Mouse (Mus musculus) embryonic facial prominence, embryonic 10.5 days (tissue): ENCODE results near the gene Gpr35. TPM values are rescaled to one million over a fixed set of nuclear protein-coding genes. Genes with fewer than 3 reads are reported as not detected.

Experiments
- DNase-seq: peaks from one replicate; pipeline ENCODE4 v3.0.0-alpha.2; 2017; ENCODE audit warnings: low spot score
- H3K27ac ChIP-seq: fragments of 300-500 bp; sonication (generic); replicated peaks from 2 replicates; pipeline ENCODE4 v1.5.1; 2016; ENCODE audit warnings: mild to moderate bottlenecking
- H3K27me3 ChIP-seq: fragments of 300-500 bp; sonication (generic); replicated peaks from 2 replicates; pipeline ENCODE4 v1.6.1; 2016; ENCODE audit warnings: low read depth, mild to moderate bottlenecking; ENCODE audit not compliant: poor library complexity, severe bottlenecking
- H3K36me3 ChIP-seq: fragments of 300-500 bp; sonication (generic); replicated peaks from 2 replicates; pipeline ENCODE4 v1.6.1; 2016; ENCODE audit warnings: mild to moderate bottlenecking, moderate library complexity
- H3K4me1 ChIP-seq: fragments of 300-500 bp; sonication (generic); 2 replicates; pipeline ENCODE4 v1.6.1; 2016
- H3K4me3 ChIP-seq: fragments of 300-500 bp; sonication (generic); 2 replicates; pipeline ENCODE4 v1.5.1; 2016; ENCODE audit warnings: mild to moderate bottlenecking, moderate library complexity
- H3K9me3 ChIP-seq: fragments of 300-500 bp; sonication (generic); 2 replicates; pipeline ENCODE4 v1.6.1; 2016; ENCODE audit warnings: mild to moderate bottlenecking
- WGBS: fragments of 180-500 bp; shearing (Covaris S2); methylation state at CpG from one replicate; pipeline ENCODE4 v1.1.7; 2016; 5-methylcytosine and 5-hydroxymethylcytosine counted together
- polyA plus RNA-seq: library from polyadenylated mRNA; unstranded; fragments of >200 nt; fragmentation: Nextera tagmentation; extraction: Ambion mirVana; gene quantifications from 2 replicates; pipeline ENCODE4 v1.2.1, GENCODE M21; 2016

Gpr35 gene
- polyA plus RNA-seq, 1 experiment from 2014 or later, result 0.19 TPM

- no peaks in the 10 kb centered on the region for H3K36me3 ChIP-seq
- no peak overlapping the region for H3K4me3 ChIP-seq
- H3K9me3 ChIP-seq, result no peaks in the 10 kb centered on the region
- no peak for DNase-seq
- 68% methylated on average over 1 of the region's 1 CpGs for WGBS
- no peak overlapping the region for H3K27ac ChIP-seq
- H3K4me1 ChIP-seq, result peaks cover 11% of the 10 kb centered on the region
- H3K27me3 ChIP-seq, result peaks cover 10% of the 10 kb centered on the region
Measured at GRCm38 (mm10) chr1:92972854-92973253, 22.2 kb downstream of the Gpr35 start.

- H3K4me1 ChIP-seq, result peaks cover 23% of the 10 kb centered on the region
- no peak overlapping the region for H3K4me3 ChIP-seq
- H3K27me3 ChIP-seq, result peaks cover 25% of the 10 kb centered on the region
- DNase-seq, result no peak
- 62% methylated on average over 6 of the region's 6 CpGs for WGBS
- H3K9me3 ChIP-seq, result no peaks in the 10 kb centered on the region
- H3K27ac ChIP-seq, result no peak overlapping the region
- H3K36me3 ChIP-seq, result no peaks in the 10 kb centered on the region
Measured at GRCm38 (mm10) chr1:92976141-92976566, 25.5 kb downstream of the Gpr35 start.

- DNase-seq, result no peak
- H3K4me1 ChIP-seq, result peaks cover 24% of the 10 kb centered on the region
- H3K36me3 ChIP-seq, result no peaks in the 10 kb centered on the region
- no peaks in the 10 kb centered on the region for H3K9me3 ChIP-seq
- H3K27me3 ChIP-seq, result peaks cover 25% of the 10 kb centered on the region
- WGBS, result 42% methylated on average over 7 of the region's 7 CpGs
- H3K27ac ChIP-seq, result no peak overlapping the region
- no peak overlapping the region for H3K4me3 ChIP-seq
Measured at GRCm38 (mm10) chr1:92978645-92979044, 28.0 kb downstream of the Gpr35 start.

- DNase-seq, result peak; percentile 17
- no peak overlapping the region for H3K4me3 ChIP-seq
- H3K9me3 ChIP-seq, result no peaks in the 10 kb centered on the region
- no peak overlapping the region for H3K27ac ChIP-seq
- peaks cover 24% of the 10 kb centered on the region for H3K4me1 ChIP-seq
- H3K27me3 ChIP-seq, result peaks cover 25% of the 10 kb centered on the region
- 32% methylated on average over 11 of the region's 11 CpGs for WGBS
- no peaks in the 10 kb centered on the region for H3K36me3 ChIP-seq
Measured at GRCm38 (mm10) chr1:92979073-92979602, 28.5 kb downstream of the Gpr35 start.

- 81% methylated on average over 7 of the region's 7 CpGs for WGBS
- Histone ChIP-seq H3K27ac (no peak overlapping the region), H3K27me3 (peaks cover 25% of the 10 kb centered on the region), H3K4me3 (no peak overlapping the region), H3K9me3 (no peaks in the 10 kb centered on the region), H3K36me3 (no peaks in the 10 kb centered on the region), H3K4me1 (peaks cover 19% of the 10 kb centered on the region)
- no peak for DNase-seq
Measured at GRCm38 (mm10) chr1:92981056-92981845, 30.6 kb downstream of the Gpr35 start.

GRCm38 (mm10) chr1:92982931-92983605 lies 32.4 kb downstream of the Gpr35 start:
- H3K27ac ChIP-seq, result no peak overlapping the region
- H3K36me3 ChIP-seq, result no peaks in the 10 kb centered on the region
- H3K4me3 ChIP-seq, result no peak overlapping the region
- peaks cover 13% of the 10 kb centered on the region for H3K4me1 ChIP-seq
- H3K9me3 ChIP-seq, result no peaks in the 10 kb centered on the region
- no peak for DNase-seq
- WGBS, result 92% methylated on average over 17 of the region's 17 CpGs
- H3K27me3 ChIP-seq, result peaks cover 14% of the 10 kb centered on the region

GRCm38 (mm10) chr1:92984999-92985398 lies 34.3 kb downstream of the Gpr35 start:
- Histone ChIP-seq H3K27ac (no peak overlapping the region), H3K4me3 (no peak overlapping the region), H3K4me1 (0 out of 2 replicates have a peak, but pooled peaks cover 4% of the 10 kb centered on the region), H3K36me3 (no peaks in the 10 kb centered on the region), H3K27me3 (no peaks in the 10 kb centered on the region), H3K9me3 (no peaks in the 10 kb centered on the region)
- DNase-seq, result no peak
- 92% methylated on average over 5 of the region's 5 CpGs for WGBS

- no peak overlapping the region for H3K27ac ChIP-seq
- H3K36me3 ChIP-seq, result no peaks in the 10 kb centered on the region
- no peak overlapping the region for H3K4me3 ChIP-seq
- 81% methylated on average over 4 of the region's 4 CpGs for WGBS
- DNase-seq, result no peak
- H3K9me3 ChIP-seq, result no peaks in the 10 kb centered on the region
- H3K27me3 ChIP-seq, result no peaks in the 10 kb centered on the region
- no peaks in the 10 kb centered on the region for H3K4me1 ChIP-seq
Measured at GRCm38 (mm10) chr1:92988894-92989293, 38.2 kb downstream of the Gpr35 start.

- no peak overlapping the region for H3K4me3 ChIP-seq
- no peaks in the 10 kb centered on the region for H3K27me3 ChIP-seq
- H3K4me1 ChIP-seq, result no peaks in the 10 kb centered on the region
- WGBS, result 72% methylated on average over 4 of the region's 4 CpGs
- H3K27ac ChIP-seq, result no peak overlapping the region
- H3K9me3 ChIP-seq, result no peaks in the 10 kb centered on the region
- DNase-seq, result no peak
- no peaks in the 10 kb centered on the region for H3K36me3 ChIP-seq
Measured at GRCm38 (mm10) chr1:92989891-92990290, 39.2 kb downstream of the Gpr35 start.

GRCm38 (mm10) chr1:92992214-92992855 lies 41.7 kb downstream of the Gpr35 start:
- no peak overlapping the region for H3K27ac ChIP-seq
- no peak for DNase-seq
- 85% methylated on average over 6 of the region's 6 CpGs for WGBS
- H3K4me3 ChIP-seq, result no peak overlapping the region
- H3K9me3 ChIP-seq, result no peaks in the 10 kb centered on the region
- no peaks in the 10 kb centered on the region for H3K27me3 ChIP-seq
- H3K36me3 ChIP-seq, result no peaks in the 10 kb centered on the region
- no peaks in the 10 kb centered on the region for H3K4me1 ChIP-seq

GRCm38 (mm10) chr1:92992880-92993279 lies 42.2 kb downstream of the Gpr35 start:
- H3K36me3 ChIP-seq, result no peaks in the 10 kb centered on the region
- no peaks in the 10 kb centered on the region for H3K9me3 ChIP-seq
- no peak for DNase-seq
- H3K27me3 ChIP-seq, result no peaks in the 10 kb centered on the region
- H3K4me1 ChIP-seq, result no peaks in the 10 kb centered on the region
- WGBS, result 83% methylated on average over 2 of the region's 2 CpGs
- no peak overlapping the region for H3K4me3 ChIP-seq
- no peak overlapping the region for H3K27ac ChIP-seq

- H3K27me3 ChIP-seq, result no peaks in the 10 kb centered on the region
- no peak within 1 kb of the TSS for H3K27ac ChIP-seq
- H3K36me3 ChIP-seq, result no peaks in the 10 kb centered on the region
- no peak for DNase-seq
- 81% methylated on average over 7 of the region's 7 CpGs for WGBS
- H3K9me3 ChIP-seq, result peaks cover under 1% of the 10 kb centered on the region; the same call in 1 of the 2 replicates
- no peak within 1 kb of the TSS for H3K4me3 ChIP-seq
- no peaks in the 10 kb centered on the region for H3K4me1 ChIP-seq
Measured at GRCm38 (mm10) chr1:93006061-93006460, 55.4 kb downstream of the Gpr35 start, which contains the start of gene Aqp12. Aqp12 (plus strand) TSS chr1:93006334.
